Comparison of ENCODE assay signal across 14 mouse cellular contexts in genomic region chr11:80715115-80715514, GRCm38 (mm10).
A peak's percentile ranks its signal among the peaks of the same experiment; 100 is the strongest.
DNase-seq lines count a peak whose midpoint lies in the region; ATAC-seq and TF ChIP-seq lines count a peak whose summit lies in the region.
"Had no signal": no experiment of that assay in that cellular context is flagged by ENCODE, and none has a peak within 500 bp of the region (broad histone marks: within the 10 kb centered on the region; RNA-seq: fewer than 3 reads in every experiment).

No protein-coding gene starts in this region.

- H3K27ac ChIP-seq in left cerebral cortex, adult 2 months = peak overlapping the region; percentile 40; the same call in 1 of the 2 replicates
- 0 out of 2 replicates have a peak overlapping the region, but pooled peaks have one; percentile 30 for H3K27ac ChIP-seq in stomach, postnatal 0 days (replicated peaks)
- H3K27ac ChIP-seq in hindbrain, embryonic 11.5 days (ENCODE audit: low read depth, low read length) = no peak overlapping the region
- H3K27ac ChIP-seq: liver, embryonic 14.5 days had no signal

- 59% methylated on average over 2 of the region's 2 CpGs for WGBS in stomach, postnatal 0 days
- 76% methylated on average over 2 of the region's 2 CpGs for WGBS in hindbrain, embryonic 11.5 days

- H3K4me2 ChIP-seq in stomach, postnatal 0 days (replicated peaks; ENCODE audit: low read depth) = no peak overlapping the region
- H3K4me2 ChIP-seq in hindbrain, embryonic 11.5 days (replicated peaks; ENCODE audit: low read depth, low read length) = no peak overlapping the region

- no peaks in the 10 kb centered on the region for H3K27me3 ChIP-seq in stomach, postnatal 0 days (ENCODE audit: control insufficient read depth, insufficient read depth, low read length)
- no peaks in the 10 kb centered on the region for H3K27me3 ChIP-seq in hindbrain, embryonic 11.5 days (ENCODE audit: control insufficient read depth, insufficient read depth, low read length)

- peak; percentile 15 for DNase-seq in adrenal gland, postnatal 14 days
- DNase-seq in adrenal gland, adult 18-20 months (ENCODE audit: low spot score in 2 of 2) = no peak
- DNase-seq in left cerebral cortex, adult 2 months (ENCODE audit: extremely low spot score in 1 of 2, low spot score in 2 of 2) = no peak
- DNase-seq in left cerebral cortex, adult 11 months (ENCODE audit: low spot score) = no peak
- DNase-seq in kidney, postnatal 36 days = peak; percentile 29 to 68
- no peak for DNase-seq in stomach, postnatal 0 days (ENCODE audit: low spot score)
- no peak for DNase-seq in hindbrain, embryonic 11.5 days (ENCODE audit: low spot score)
- DNase-seq: cerebellum, adult 2 months; embryo, embryonic 11 days; left cerebral cortex, postnatal 4 days; midbrain, embryonic 14.5 days had no signal

- H3K36me3 ChIP-seq in stomach, postnatal 0 days (ENCODE audit: control insufficient read depth, insufficient read depth, low read length) = no peaks in the 10 kb centered on the region
- H3K36me3 ChIP-seq in hindbrain, embryonic 11.5 days (ENCODE audit: control insufficient read depth, insufficient read depth, low read length) = no peaks in the 10 kb centered on the region

- H3K9me3 ChIP-seq in stomach, postnatal 0 days (ENCODE audit: control insufficient read depth, low read length) = no peaks in the 10 kb centered on the region
- no peaks in the 10 kb centered on the region for H3K9me3 ChIP-seq in hindbrain, embryonic 11.5 days (ENCODE audit: control insufficient read depth, low read length)

- no peak overlapping the region for H3K9ac ChIP-seq in stomach, postnatal 0 days (ENCODE audit: low read length)
- no peak overlapping the region for H3K9ac ChIP-seq in hindbrain, embryonic 11.5 days (ENCODE audit: low read depth, low read length)
- H3K9ac ChIP-seq: liver, embryonic 14.5 days had no signal

- no peak for TF ChIP-seq EP300 in stomach, postnatal 0 days (optimal IDR thresholded peaks at IDR 0.05)

- intact Hi-C loops in left cerebral cortex, adult 2 months (cut with DNase I) = no loop called here

- no peak for ATAC-seq in stomach, postnatal 0 days (ENCODE audit: low FRiP score, low TSS enrichment)
- ATAC-seq in megakaryocyte progenitor cell, adult 5-6 weeks (replicated peaks; ENCODE audit: poor library complexity) = no peak
- ATAC-seq in hindbrain, embryonic 11.5 days (ENCODE audit: low FRiP score) = no peak
- ATAC-seq: forebrain, embryonic 16.5 days had no signal

- no peak for TF ChIP-seq CTCF in left cerebral cortex, adult 2 months (IDR thresholded peaks at IDR 0.05)
- TF ChIP-seq CTCF in stomach, postnatal 0 days (IDR thresholded peaks at IDR 0.05; ENCODE audit: low read depth) = no peak

- H3K4me3 ChIP-seq in left cerebral cortex, adult 2 months = no peak overlapping the region
- H3K4me3 ChIP-seq in stomach, postnatal 0 days (ENCODE audit: low read depth, low read length) = no peak overlapping the region
- no peak overlapping the region for H3K4me3 ChIP-seq in hindbrain, embryonic 11.5 days (ENCODE audit: low read depth, low read length)

- no peaks in the 10 kb centered on the region for H3K4me1 ChIP-seq in stomach, postnatal 0 days (replicated peaks; ENCODE audit: control insufficient read depth, insufficient read depth)
- no peaks in the 10 kb centered on the region for H3K4me1 ChIP-seq in hindbrain, embryonic 11.5 days (replicated peaks; ENCODE audit: control insufficient read depth, insufficient read depth, low read length)

Comparison
In these comparisons a context has a peak if more than half of its experiments do, and no peak if none do; other contexts are left out.
1. DNase-seq: peak in adrenal gland, postnatal 14 days (single experiment) and kidney, postnatal 36 days (2 of 2); none in adrenal gland, adult 18-20 months (0 of 2), left cerebral cortex, adult 2 months (0 of 2), left cerebral cortex, adult 11 months (single experiment), stomach, postnatal 0 days (single experiment) and hindbrain, embryonic 11.5 days (single experiment).